Mouse (Mus musculus) kidney, embryonic 15.5 days (tissue): ENCODE results near the gene Gm10220. TPM values are rescaled to one million over a fixed set of nuclear protein-coding genes. Genes with fewer than 3 reads are reported as not detected.

Experiments
- polyA plus RNA-seq: library from polyadenylated mRNA; unstranded; fragments of >200 nt; fragmentation: Nextera tagmentation; extraction: Ambion mirVana; gene quantifications from 2 replicates; pipeline ENCODE4 v1.2.1, GENCODE M21; 2015

Gene Gm10220
- polyA plus RNA-seq, 1 experiment from 2014 or later = not detected

Other genes starting within 250 kb of the Gm10220 start
- gene Gm21663, start 179.0 kb downstream of the Gm10220 start, polyA plus RNA-seq = not detected in 2 replicates
- gene Gm21671, start 167.0 kb downstream of the Gm10220 start, polyA plus RNA-seq = not detected in 2 replicates
- gene Gm21680, start 148.8 kb downstream of the Gm10220 start, polyA plus RNA-seq = 0.12 TPM in 1 of 2 replicates, not detected in the other
- 0.08 TPM in 1 of 2 replicates, not detected in the other for gene Gm21698, start 132.8 kb downstream of the Gm10220 start, polyA plus RNA-seq
- gene Gm1979, start 116.6 kb downstream of the Gm10220 start, polyA plus RNA-seq = 0.19 TPM in 1 of 2 replicates, not detected in the other
- gene Gm5862, start 98.5 kb downstream of the Gm10220 start, polyA plus RNA-seq = not detected in 2 replicates
- not detected in 2 replicates for gene Speer4a, start 81.9 kb downstream of the Gm10220 start, polyA plus RNA-seq
- 0.06 TPM in 1 of 2 replicates, not detected in the other for gene Gm7347, start 62.8 kb downstream of the Gm10220 start, polyA plus RNA-seq
- gene Gm10471, start 32.1 kb downstream of the Gm10220 start, polyA plus RNA-seq = 0.06 TPM in 1 of 2 replicates, not detected in the other
- gene 5031410I06Rik, start 16.1 kb downstream of the Gm10220 start, polyA plus RNA-seq = not detected in 2 replicates
- gene Gm7361, start 136.3 kb upstream of the Gm10220 start, polyA plus RNA-seq = not detected in 2 replicates